Mouse (Mus musculus): ENCODE data around the gene Pxmp2. TPM values are rescaled to one million over a fixed set of nuclear protein-coding genes. Genes with fewer than 3 reads are reported as not detected.

Pxmp2 gene
- polyA plus RNA-seq (2016; fragmentation: Nextera tagmentation; extraction: Ambion mirVana), result 7.1 and 9.0 TPM in 2 replicates

GRCm38 (mm10) chr5:110285770-110286445 lies at the start of gene Pxmp2, which contains the start of gene Pole:
Gene Pxmp2, minus strand, starts transcription at chr5:110286186.
Gene Pole, plus strand, starts transcription at chr5:110286306.
- H3K4me3 ChIP-seq, result peak within 1 kb of the TSS; percentile 76
- peaks cover 17% of the 10 kb centered on the region for H3K27me3 ChIP-seq
- whole genome bisulfite sequencing, result under 1% methylated on average over 64 of the region's 64 CpGs
- no peaks in the 10 kb centered on the region for H3K9me3 ChIP-seq
- peak within 1 kb of the TSS; percentile 65 for H3K27ac ChIP-seq
- peaks cover 14% of the 10 kb centered on the region for H3K36me3 ChIP-seq
- peak within 1 kb of the TSS; percentile 85 for H3K9ac ChIP-seq
- H3K4me2 ChIP-seq (replicated peaks), result peak within 1 kb of the TSS; percentile 95
- H3K4me1 ChIP-seq, result peaks cover 13% of the 10 kb centered on the region
- ATAC-seq (ENCODE audit: insufficient number of reproducible peaks, insufficient read depth, low FRiP score, low TSS enrichment), result peak; percentile 99

- Histone ChIP-seq H3K36me3 (peaks cover 86% of the 10 kb centered on the region), H3K4me3 (no peak overlapping the region), H3K9me3 (no peaks in the 10 kb centered on the region), H3K4me2 (replicated peaks) (no peak overlapping the region), H3K4me1 (no peaks in the 10 kb centered on the region), H3K27ac (no peak overlapping the region), H3K27me3 (no peaks in the 10 kb centered on the region), H3K9ac (no peak overlapping the region)
- 85% methylated on average over 3 of the region's 3 CpGs for WGBS
- ATAC-seq (ENCODE audit: insufficient number of reproducible peaks, insufficient read depth, low FRiP score, low TSS enrichment), result no peak
Observed at GRCm38 (mm10) chr5:110330508-110330907, 44.5 kb upstream of the Pxmp2 start.

GRCm38 (mm10) chr5:110313127-110313526 lies 27.1 kb upstream of the Pxmp2 start:
- Histone ChIP-seq H3K4me1 (no peaks in the 10 kb centered on the region), H3K27ac (no peak overlapping the region), H3K36me3 (peaks cover 57% of the 10 kb centered on the region), H3K4me3 (no peak overlapping the region), H3K9ac (no peak overlapping the region), H3K4me2 (replicated peaks) (no peak overlapping the region), H3K9me3 (no peaks in the 10 kb centered on the region), H3K27me3 (no peaks in the 10 kb centered on the region)
- no peak for ATAC-seq (ENCODE audit: insufficient number of reproducible peaks, insufficient read depth, low FRiP score, low TSS enrichment)
- WGBS, result 98% methylated on average over 3 of the region's 3 CpGs

- Histone ChIP-seq H3K9me3 (no peaks in the 10 kb centered on the region), H3K9ac (no peak overlapping the region), H3K4me2 (replicated peaks) (no peak overlapping the region), H3K4me3 (no peak overlapping the region), H3K36me3 (peaks cover 74% of the 10 kb centered on the region), H3K27ac (no peak overlapping the region), H3K4me1 (no peaks in the 10 kb centered on the region), H3K27me3 (no peaks in the 10 kb centered on the region)
- WGBS, result 96% methylated on average over 7 of the region's 7 CpGs
- ATAC-seq (ENCODE audit: insufficient number of reproducible peaks, insufficient read depth, low FRiP score, low TSS enrichment), result no peak
Observed at GRCm38 (mm10) chr5:110308861-110309260, 22.9 kb upstream of the Pxmp2 start.

- 91% methylated on average over 2 of the region's 2 CpGs for WGBS
- Histone ChIP-seq H3K27me3 (no peaks in the 10 kb centered on the region), H3K9me3 (no peaks in the 10 kb centered on the region), H3K9ac (no peak overlapping the region), H3K36me3 (peaks cover 86% of the 10 kb centered on the region), H3K4me1 (no peaks in the 10 kb centered on the region), H3K4me3 (no peak overlapping the region), H3K4me2 (replicated peaks) (no peak overlapping the region), H3K27ac (no peak overlapping the region)
- no peak for ATAC-seq (ENCODE audit: insufficient number of reproducible peaks, insufficient read depth, low FRiP score, low TSS enrichment)
Observed at GRCm38 (mm10) chr5:110300591-110300990, 14.6 kb upstream of the Pxmp2 start.

GRCm38 (mm10) chr5:110296637-110297036 lies 10.7 kb upstream of the Pxmp2 start:
- 95% methylated on average over 1 of the region's 1 CpGs for WGBS
- H3K9me3 ChIP-seq, result no peaks in the 10 kb centered on the region
- no peak overlapping the region for H3K9ac ChIP-seq
- H3K27me3 ChIP-seq, result no peaks in the 10 kb centered on the region
- no peak overlapping the region for H3K27ac ChIP-seq
- no peak overlapping the region for H3K4me2 ChIP-seq (replicated peaks)
- peaks cover 84% of the 10 kb centered on the region for H3K36me3 ChIP-seq
- H3K4me3 ChIP-seq, result no peak overlapping the region
- no peaks in the 10 kb centered on the region for H3K4me1 ChIP-seq
- no peak for ATAC-seq (ENCODE audit: insufficient number of reproducible peaks, insufficient read depth, low FRiP score, low TSS enrichment)

- H3K4me1 ChIP-seq, result peaks cover 7% of the 10 kb centered on the region
- no peak overlapping the region for H3K27ac ChIP-seq
- no peak overlapping the region for H3K9ac ChIP-seq
- WGBS, result 100% methylated on average over 1 of the region's 1 CpGs
- ATAC-seq (ENCODE audit: insufficient number of reproducible peaks, insufficient read depth, low FRiP score, low TSS enrichment), result no peak
- no peaks in the 10 kb centered on the region for H3K9me3 ChIP-seq
- H3K4me3 ChIP-seq, result no peak overlapping the region
- no peaks in the 10 kb centered on the region for H3K27me3 ChIP-seq
- peaks cover 61% of the 10 kb centered on the region for H3K36me3 ChIP-seq
- H3K4me2 ChIP-seq (replicated peaks), result no peak overlapping the region
Observed at GRCm38 (mm10) chr5:110291649-110292048, 5.7 kb upstream of the Pxmp2 start.

- H3K36me3 ChIP-seq, result peaks cover 24% of the 10 kb centered on the region
- peak overlapping the region; percentile 9; the same call in 1 of the 2 replicates for H3K9ac ChIP-seq
- H3K27ac ChIP-seq, result no peak overlapping the region
- peak overlapping the region; percentile 95 for H3K4me2 ChIP-seq (replicated peaks)
- 65% methylated on average over 2 of the region's 2 CpGs for WGBS
- H3K9me3 ChIP-seq, result no peaks in the 10 kb centered on the region
- no peak for ATAC-seq (ENCODE audit: insufficient number of reproducible peaks, insufficient read depth, low FRiP score, low TSS enrichment)
- peaks cover 17% of the 10 kb centered on the region for H3K27me3 ChIP-seq
- H3K4me1 ChIP-seq, result peaks cover 13% of the 10 kb centered on the region
- peak overlapping the region; percentile 76 for H3K4me3 ChIP-seq
Observed at GRCm38 (mm10) chr5:110287084-110287475, 1.1 kb upstream of the Pxmp2 start.

- WGBS, result 3% methylated on average over 31 of the region's 31 CpGs
- peak overlapping the region; percentile 65 for H3K27ac ChIP-seq
- peaks cover 20% of the 10 kb centered on the region for H3K36me3 ChIP-seq
- peaks cover 13% of the 10 kb centered on the region for H3K4me1 ChIP-seq
- H3K9me3 ChIP-seq, result no peaks in the 10 kb centered on the region
- peaks cover 17% of the 10 kb centered on the region for H3K27me3 ChIP-seq
- ATAC-seq (ENCODE audit: insufficient number of reproducible peaks, insufficient read depth, low FRiP score, low TSS enrichment), result peak; percentile 80
- peak overlapping the region; percentile 76 for H3K4me3 ChIP-seq
- H3K9ac ChIP-seq, result peak overlapping the region; percentile 85
- peak overlapping the region; percentile 95 for H3K4me2 ChIP-seq (replicated peaks)
Observed at GRCm38 (mm10) chr5:110286446-110287083, 579 bp upstream of the Pxmp2 start.

- H3K27me3 ChIP-seq, result peaks cover 17% of the 10 kb centered on the region
- peaks cover 13% of the 10 kb centered on the region for H3K4me1 ChIP-seq
- H3K36me3 ChIP-seq, result peaks cover 6% of the 10 kb centered on the region
- WGBS, result 12% methylated on average over 15 of the region's 15 CpGs
- no peaks in the 10 kb centered on the region for H3K9me3 ChIP-seq
- no peak for ATAC-seq (ENCODE audit: insufficient number of reproducible peaks, insufficient read depth, low FRiP score, low TSS enrichment)
- H3K4me3 ChIP-seq, result peak overlapping the region; percentile 76
- H3K9ac ChIP-seq, result peak overlapping the region; percentile 85
- H3K27ac ChIP-seq, result no peak overlapping the region
- peak overlapping the region; percentile 95 for H3K4me2 ChIP-seq (replicated peaks)
Observed at GRCm38 (mm10) chr5:110285156-110285555, 830 bp downstream of the Pxmp2 start.

GRCm38 (mm10) chr5:110284536-110284935 lies 1.4 kb downstream of the Pxmp2 start:
- Histone ChIP-seq H3K9ac (no peak overlapping the region), H3K9me3 (no peaks in the 10 kb centered on the region), H3K4me3 (no peak overlapping the region), H3K27me3 (peaks cover 17% of the 10 kb centered on the region), H3K36me3 (peaks cover 3% of the 10 kb centered on the region), H3K4me2 (replicated peaks) (no peak overlapping the region), H3K27ac (no peak overlapping the region), H3K4me1 (peaks cover 13% of the 10 kb centered on the region)
- WGBS, result 5% methylated on average over 4 of the region's 4 CpGs
- no peak for ATAC-seq (ENCODE audit: insufficient number of reproducible peaks, insufficient read depth, low FRiP score, low TSS enrichment)

- Histone ChIP-seq H3K4me3 (no peak overlapping the region), H3K36me3 (no peaks in the 10 kb centered on the region), H3K9me3 (no peaks in the 10 kb centered on the region), H3K4me2 (replicated peaks) (no peak overlapping the region), H3K27ac (no peak overlapping the region), H3K4me1 (peaks cover 6% of the 10 kb centered on the region), H3K9ac (no peak overlapping the region), H3K27me3 (peaks cover 17% of the 10 kb centered on the region)
- ATAC-seq (ENCODE audit: insufficient number of reproducible peaks, insufficient read depth, low FRiP score, low TSS enrichment), result no peak
- WGBS, result 84% methylated on average over 2 of the region's 2 CpGs
Observed at GRCm38 (mm10) chr5:110281984-110282383, 4.0 kb downstream of the Pxmp2 start.

Measured in embryonic facial prominence, embryonic 12.5 days (tissue).